Mouse (Mus musculus) megakaryocyte, adult 5-6 weeks (primary cell): Measurements from ENCODE around the gene Nbas. TPM values are rescaled to one million over a fixed set of nuclear protein-coding genes. Genes with fewer than 3 reads are reported as not detected.
A peak's percentile ranks its signal among the peaks of the same experiment; 100 is the strongest.

ENCODE experiments used
- ATAC-seq: 2 replicates; pipeline ENCODE4 v1.8.0; 2016; ENCODE audit warnings: mild to moderate bottlenecking, inconsistent platforms; ENCODE audit not compliant: poor library complexity, severe bottlenecking
- total RNA-seq, 2 experiments: library from RNA; stranded (forward) in 1 of 2; stranded (reverse) in 1 of 2; fragments of 153-499, 151-499 nt in 1 of 2; fragments of 221-1000, 200-1000 nt in 1 of 2; gene quantifications; 2 replicates each; pipeline versions ENCODE4 v1.2.3 to v1.2.4; 2015 to 2017

Gene Nbas
- total RNA-seq, 2 experiments from 2014 or later, result 9.0 to 9.6 TPM

DNA sequence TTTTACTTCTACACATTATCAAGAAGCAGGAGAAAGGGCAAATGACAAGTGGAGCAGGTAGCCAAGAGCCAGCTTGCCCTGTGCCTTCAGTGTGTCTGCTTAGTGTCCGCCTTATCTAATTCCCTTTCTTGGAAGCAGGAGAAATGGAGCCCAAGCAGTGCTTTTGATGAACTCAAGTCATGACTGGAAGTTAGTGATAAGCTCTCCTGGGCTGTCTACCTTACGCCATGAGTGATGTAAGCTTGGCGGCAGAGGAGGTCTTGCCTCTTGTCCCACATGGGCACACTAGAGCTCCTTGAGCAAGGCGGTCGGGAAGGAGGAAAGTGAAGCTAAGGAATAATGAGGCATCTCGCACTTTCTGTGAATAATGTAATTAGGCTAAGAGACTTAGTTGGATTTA is 250.5 kb downstream of the Nbas start:
- no peak for ATAC-seq

DNA sequence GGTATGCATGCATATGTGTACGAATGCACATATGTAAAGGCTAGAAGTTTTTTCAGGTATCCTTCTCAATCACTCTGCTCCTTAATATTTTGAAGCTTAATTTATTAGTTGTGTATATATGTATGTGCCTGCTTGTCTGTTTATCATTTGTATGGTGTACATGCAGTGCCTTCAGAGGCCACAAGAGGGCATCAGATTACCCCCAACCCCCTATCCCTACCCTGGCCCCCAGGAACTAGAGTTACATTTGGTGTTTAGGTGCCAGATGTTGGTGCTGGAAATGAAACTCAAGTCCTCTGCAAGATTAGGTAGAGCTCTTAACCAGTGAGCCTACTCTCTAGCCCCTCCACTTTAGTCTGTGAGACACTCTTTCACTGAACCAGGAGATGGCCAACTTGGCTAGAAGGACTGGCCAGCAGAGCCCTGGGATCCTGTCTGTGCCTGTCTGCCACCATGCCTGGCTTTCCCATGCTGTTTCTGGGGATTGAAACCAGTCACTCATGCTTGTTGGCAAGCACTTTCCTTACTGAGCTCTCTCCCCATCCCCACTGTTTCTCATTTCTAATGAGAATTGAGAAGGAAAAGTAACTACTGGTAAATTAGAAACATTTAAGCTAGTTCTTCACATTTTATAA is 263.9 kb downstream of the Nbas start:
- peak; percentile 60; the same call in 1 of the 2 replicates for ATAC-seq

DNA sequence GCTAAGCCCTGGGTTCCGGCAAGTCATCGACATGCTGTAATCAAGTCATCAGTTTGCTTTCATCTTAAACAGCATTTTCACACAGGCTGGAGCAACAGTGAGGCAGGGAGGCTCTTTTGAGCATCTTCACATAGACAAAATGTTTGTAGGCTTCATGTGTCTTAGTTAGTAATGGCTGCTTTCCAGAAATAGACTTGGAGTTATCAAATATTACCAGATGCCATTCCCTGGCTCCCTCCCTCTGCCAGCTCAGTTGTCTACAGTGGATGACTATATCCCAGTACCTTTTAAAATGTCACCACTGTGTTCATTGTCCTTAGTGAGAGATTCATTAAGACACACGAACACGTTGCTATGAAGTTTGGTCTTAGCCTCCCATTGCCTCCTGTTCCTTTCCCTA is 270.2 kb downstream of the Nbas start:
- no peak for ATAC-seq

DNA sequence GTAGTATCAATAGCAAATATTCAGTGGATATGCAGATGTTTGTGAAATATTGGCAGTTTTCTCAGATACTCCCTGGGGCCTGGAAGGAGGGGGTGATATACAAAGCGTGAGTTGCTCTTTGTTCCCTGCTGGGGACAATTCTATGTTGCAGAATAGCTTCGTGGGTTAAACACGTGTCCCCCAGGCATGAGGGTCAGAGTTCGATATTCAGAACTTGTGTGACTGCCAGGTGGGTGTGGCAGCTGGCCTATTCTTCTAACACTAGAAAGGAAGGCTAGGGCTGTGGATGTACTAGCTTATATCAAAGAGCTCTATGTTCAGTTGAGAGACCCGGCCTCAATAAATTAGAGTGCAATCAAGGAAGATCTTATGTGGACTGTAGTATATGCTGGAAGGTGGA is 274.9 kb downstream of the Nbas start:
- no peak for ATAC-seq

DNA sequence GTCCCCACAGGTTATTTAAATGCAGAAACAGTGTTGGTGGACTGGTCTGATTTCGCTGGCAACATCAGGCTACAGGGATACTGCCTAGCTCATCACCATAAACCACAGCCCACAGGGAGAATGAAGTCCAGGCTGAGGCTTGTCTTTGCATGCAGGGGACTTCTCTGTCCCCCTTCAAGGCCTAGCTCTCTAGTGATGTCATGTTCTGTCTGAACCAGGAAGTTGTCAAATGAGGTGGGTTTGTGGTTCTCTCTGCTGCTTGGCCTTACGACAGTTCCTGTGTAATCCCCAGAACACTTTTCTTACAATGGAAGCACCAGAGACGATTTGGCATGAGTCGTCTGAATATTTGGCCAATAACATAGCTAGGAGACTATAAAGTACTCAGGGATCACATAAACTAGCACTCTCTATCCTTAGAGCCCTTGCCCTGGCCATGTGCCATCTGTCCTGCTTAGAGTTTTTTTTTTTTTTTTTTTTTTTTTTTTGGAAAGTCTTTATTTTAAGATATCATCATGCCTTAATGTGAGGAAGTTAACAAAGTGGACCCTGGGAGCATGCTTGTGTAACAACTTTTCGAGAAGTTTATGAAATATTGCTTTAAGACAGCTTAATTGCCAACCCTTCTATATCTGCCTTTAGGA is 294.8 kb downstream of the Nbas start:
- peak; percentile 88 for ATAC-seq

DNA sequence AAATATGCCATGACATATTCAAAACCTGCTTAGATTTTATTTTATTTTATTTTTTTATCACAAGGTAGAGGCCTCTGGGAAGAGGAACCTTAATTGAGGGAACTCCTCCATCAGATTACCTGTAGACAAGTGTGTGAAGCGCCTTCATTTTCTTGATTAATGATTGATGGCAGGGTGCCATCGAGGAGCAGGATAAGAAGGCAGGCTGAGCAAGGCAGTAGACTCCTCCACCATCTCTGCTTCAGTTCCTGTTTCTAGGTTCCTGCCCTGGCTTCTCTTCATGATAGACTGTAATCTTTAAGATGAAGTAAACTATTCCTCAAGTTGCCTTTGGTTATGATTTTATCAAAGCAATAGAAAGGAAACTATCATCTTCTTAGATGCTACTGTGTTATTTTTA is 295.4 kb downstream of the Nbas start:
- no peak for ATAC-seq

DNA sequence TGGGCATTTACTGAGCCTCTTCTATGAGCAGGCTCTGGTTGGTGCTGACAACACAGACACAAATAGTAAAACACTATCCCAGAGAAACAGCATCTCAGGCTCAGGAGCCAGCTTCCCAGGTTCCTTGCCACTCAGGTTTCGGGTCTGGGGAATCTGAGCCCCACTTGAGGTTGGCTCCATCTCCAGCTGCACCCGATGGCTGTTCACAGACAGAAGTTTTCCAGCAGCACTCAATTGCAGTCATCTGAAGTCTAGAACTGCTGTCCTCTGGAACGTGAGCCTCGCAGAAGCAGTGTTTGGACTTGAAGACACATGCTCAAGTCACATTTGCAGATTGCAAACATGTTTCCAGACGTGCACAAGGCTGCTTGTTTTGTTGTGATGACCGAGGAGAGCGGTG is 297.5 kb downstream of the Nbas start:
- no peak for ATAC-seq

DNA sequence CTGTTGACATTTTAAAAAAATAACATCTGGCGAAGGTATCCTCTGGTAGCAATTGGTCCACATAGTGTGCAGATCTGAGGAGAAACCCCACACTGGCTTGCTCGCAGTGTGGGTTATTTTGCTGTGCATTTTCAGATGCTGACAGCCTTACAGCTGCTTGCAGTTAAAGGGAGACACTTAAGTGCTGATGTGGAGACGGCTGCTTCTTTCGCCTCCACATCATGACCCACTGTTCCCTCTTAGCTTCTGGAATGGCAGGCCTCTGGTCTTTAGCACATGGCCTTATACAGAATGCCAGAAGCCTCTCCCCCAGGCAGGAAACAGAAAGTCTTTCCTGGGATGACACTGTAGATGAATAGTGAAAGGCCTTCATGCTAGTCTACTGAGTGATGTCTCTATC is 306.2 kb downstream of the Nbas start:
- ATAC-seq, result no peak

DNA sequence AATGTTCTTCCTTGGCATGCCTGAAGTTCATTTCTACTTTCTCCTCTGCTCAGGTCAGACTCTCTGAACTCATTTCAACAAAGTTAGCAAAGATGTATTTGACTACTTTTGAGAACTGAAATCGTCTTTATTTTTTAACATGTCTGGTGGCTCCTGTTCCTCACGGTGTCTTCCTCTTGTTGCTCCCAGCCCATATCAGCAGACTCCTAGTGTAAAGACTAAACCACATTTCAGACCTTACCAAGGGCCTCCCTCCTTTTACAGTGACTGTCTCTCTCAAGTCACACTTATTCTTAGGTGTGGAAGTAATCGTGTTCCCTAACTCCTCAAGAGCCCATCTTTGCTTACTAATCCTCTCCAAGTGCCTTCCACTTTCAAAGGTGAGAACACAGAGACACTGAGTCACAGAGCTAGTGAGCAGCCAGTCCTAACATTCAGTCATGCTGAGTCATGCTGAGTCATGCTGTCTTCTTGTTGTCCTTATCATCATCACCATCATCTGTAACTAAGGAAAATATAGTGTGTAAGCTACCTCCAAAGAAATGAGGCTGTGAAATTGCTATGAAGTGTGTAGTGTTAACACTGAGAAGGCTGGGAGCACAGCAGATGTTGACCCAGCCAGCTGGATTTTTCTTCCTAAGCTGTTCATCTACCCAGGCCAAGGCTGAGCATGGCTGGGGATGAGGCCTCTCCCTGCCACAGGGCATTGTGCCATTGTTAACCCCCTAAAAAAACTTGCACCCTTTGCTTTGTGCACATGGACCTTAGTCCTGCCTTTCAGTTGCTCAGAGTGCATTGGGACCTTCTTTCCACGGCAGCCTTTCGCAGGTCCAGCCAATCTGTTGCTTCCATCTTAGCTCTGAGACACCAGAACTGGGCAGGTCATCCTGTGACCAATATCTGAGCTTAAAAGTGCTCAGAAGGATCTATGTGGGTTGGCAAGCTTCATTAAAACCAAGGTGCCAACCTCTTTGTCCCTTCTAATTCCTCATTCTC is 307.0 kb downstream of the Nbas start:
- ATAC-seq, result no peak

DNA sequence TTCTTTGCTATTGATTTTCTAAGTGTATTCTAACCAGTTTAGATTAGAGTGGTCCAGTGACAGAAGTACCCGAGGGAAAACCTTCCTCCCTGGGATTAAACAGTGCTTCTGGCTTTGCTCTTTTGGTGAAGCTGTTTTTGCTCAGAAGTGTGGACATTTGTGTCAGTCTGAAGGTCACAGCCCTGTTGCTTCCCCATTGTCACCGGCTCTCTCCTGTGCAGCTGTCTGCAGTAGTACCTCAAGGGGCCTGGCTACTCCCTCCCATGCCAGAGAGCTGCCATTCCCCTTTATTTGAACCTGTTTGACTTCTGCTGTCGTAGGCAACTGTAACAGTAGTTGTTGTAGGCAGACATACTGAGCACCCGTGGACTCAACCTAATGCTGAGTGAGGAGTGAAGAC is 307.8 kb downstream of the Nbas start:
- no peak for ATAC-seq

DNA sequence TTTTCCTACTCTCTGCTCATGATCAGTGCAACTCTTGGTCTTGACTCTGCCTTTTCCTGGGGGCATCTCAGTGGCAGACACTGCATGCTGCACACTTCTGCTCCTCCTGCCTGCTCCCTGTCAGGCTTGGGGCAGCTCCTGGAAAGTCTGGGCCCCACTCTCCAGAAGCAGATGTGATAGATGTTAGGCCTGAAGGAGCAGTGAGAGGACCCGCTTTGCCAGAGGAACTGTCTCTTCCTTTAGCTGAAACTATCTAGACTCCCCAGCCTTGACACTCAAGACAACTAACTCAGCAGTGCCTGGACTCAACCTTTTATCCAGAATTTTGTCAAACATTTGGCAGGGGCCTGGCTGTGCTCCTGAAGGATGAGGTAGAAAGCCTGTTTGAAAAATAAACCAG is 311.9 kb downstream of the Nbas start:
- no peak for ATAC-seq

DNA sequence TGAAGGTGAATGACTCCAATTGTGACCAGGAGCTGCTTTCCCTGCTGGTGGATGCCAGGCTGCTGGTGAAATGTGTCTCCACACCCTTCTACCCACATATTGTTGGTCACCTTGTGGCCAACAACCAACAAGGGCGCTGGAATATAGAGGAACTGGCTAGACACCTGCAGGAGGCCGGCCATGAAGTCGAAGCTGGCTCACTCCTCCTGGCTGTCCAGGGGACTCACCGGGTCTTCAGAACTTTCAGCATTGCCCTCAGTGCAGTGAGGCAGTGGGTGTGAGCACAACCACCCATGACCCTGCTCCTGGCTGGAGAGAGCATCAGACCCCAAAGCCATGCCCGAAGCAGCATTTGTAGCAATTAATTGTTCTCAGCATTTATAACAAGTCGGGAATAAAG is 314.5 kb downstream of the Nbas start:
- ATAC-seq, result no peak

DNA sequence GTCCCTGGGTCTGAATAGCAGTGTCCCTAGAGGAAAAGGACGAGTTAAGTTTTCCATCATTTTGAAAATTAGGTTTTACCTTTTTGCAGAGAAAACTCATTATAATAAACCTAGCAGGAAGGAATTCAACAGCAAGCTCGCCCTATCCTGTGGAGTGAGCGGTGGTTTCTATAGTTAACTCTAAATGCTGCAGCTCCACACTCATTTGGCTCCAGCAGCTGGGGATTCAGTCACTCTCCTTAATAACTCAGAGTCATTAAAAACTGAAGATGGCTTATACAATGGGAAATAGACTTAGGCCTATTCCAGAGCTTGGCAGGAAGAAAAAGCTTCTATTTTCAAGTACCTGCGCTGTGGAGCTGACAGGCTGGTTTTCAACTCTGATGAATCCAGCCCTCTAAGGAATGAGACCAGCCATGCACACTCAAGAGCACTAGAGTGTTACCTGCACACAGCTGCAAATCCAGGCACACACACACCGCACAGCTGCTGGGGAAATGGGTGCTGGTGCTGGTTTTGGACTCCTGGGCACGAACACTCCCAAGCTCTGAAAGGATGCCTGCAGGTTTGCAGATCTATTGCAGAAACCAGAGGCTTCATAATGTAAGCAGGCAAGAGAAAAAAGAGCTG is 316.7 kb downstream of the Nbas start:
- ATAC-seq, result no peak

DNA sequence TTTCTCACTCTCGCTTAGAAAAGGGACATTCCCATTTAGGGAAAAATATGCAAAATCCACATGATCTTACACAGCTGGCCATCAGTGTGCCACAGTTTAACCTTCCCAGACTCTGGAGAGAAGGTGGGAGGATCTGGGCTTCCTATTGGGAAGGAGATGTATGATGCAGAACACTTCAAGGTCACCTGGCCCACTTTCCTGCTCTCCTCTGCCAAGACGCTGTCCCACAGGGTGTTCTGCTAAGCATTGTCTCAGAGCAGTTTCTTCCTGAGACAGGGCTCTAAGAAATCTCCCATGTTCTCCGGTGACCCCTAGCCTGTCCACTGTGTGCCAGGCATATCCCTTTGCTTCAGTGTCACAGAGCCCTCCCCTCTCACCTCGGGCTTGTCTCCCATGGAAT is 318.7 kb downstream of the Nbas start:
- ATAC-seq, result no peak

DNA sequence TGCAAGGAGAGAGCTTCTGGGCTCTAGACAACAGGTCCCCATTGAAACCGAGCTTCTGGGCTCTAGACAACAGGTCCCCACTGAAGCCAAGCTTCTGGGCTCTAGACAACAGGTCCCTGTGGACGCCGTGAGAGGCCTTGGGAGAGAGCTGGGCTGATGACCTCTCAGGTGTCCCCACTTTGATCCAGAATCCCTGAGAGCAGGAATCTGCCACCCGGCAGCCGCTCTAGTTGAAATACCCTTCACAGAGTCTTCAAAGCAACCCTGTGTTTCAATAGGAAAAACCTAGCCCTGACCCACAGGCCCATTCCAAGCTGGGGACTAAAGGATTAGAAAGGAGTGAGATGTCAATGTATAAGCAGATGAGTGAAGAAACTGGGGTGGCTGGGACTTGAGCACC is 320.1 kb downstream of the Nbas start:
- no peak for ATAC-seq

DNA sequence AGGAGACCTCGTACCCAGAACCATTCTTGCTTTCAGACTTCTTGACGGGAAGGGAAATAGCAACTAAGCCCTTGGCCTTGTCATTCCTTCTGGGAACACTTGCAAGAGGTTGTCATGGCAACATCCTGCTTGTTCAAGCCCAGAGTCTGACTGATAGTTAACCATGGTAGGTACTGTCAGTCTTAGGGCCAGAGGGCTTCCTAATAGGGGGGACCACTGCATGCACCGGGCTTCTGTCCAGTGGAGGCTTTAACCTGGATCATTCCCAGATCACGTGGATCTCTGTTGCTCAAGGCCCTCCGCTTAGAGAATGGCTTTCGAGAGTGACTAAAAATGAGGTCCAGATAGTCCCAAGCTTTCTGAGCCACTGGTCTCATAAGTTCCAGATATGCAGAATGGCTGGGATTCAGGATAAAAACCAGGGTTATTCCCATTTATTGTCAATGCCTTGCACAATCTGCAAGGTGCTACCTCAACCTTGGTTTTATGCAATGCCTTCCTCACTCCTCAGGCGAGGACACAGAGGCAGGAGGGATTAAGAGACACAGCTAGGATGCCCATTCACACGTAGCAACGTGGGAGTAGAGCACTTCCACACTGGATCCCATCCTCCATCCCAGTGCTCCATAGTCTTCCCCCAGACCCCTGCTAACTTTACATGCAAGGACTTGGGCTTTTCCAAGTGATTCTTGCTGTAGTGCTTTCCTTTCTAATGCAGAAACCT is 326.0 kb downstream of the Nbas start:
- no peak for ATAC-seq

DNA sequence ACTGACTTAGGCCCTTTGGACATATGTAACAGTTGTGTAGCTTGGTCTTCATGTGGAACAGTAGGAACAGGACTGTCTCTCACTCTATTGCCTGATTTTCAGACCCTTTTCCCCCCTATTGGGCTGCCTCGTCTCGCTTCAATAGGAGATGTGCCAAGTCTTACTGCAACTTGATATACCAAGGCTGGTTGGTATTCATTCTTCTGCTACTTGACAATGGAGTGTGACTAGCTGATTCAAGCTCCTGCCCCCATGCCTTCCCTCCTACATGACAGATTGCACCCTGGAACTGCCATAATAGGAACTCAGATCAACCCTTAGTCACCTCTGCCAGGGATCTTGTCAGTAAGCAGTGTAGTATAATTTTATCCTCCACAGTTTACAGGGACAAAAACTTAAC is 328.1 kb downstream of the Nbas start:
- no peak for ATAC-seq

DNA sequence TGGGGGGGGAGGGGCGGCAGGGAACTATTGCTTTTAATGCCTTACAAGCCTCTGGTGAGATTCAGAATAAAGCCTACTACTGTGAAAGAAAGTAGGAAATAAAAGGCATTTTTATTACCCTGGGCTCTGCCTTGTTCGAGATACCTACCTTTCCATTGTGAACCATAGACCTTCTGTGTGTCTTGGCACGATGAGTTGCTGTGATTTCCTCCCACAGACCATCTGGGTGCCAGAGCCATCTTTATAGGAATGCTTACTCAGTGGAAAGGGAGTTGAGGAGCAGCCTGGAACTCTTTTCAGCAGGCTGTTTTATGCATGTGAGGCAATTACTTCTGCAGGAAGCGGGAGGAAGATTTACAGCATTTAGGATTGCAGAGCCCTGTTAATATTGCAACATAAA is 329.6 kb downstream of the Nbas start:
- ATAC-seq, result no peak

DNA sequence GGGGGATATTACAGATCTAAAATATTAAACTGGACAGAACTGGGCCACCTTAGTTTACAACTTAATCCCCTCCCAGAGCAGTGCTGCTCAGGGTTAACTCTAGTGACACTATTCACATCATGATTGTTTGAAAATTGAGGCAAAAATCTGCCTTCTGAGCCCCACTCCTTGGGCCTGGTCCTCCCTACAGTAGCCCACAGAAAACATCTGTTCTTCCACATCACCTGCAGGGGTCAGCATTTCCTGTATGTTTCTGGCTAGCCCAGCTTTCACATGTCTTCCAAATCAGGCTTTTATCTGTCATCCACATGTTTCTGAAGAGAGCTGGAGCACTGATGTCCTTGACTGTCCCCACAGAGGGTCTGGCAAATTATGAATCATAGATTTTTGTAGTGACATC is 333.5 kb downstream of the Nbas start:
- no peak for ATAC-seq

DNA sequence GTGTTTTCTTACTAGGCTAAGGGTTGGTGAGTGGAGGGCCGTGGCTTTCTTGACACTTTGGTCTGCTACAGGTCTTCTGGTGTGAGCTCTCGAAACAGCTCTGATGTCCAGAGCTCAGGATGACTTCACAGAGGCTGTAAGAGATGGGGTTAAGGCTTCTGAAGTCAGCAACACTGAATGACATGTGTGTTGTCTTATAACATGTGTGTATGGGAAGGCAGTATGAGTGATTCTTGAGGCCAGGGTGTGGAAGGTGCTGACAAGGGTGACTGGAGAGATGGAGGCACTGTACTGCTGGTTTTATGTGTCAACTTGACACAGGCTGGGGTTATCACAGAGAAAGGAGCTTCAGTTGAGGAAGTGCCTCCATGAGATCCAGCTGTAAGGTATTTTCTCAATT is 338.1 kb downstream of the Nbas start:
- ATAC-seq, result no peak

DNA sequence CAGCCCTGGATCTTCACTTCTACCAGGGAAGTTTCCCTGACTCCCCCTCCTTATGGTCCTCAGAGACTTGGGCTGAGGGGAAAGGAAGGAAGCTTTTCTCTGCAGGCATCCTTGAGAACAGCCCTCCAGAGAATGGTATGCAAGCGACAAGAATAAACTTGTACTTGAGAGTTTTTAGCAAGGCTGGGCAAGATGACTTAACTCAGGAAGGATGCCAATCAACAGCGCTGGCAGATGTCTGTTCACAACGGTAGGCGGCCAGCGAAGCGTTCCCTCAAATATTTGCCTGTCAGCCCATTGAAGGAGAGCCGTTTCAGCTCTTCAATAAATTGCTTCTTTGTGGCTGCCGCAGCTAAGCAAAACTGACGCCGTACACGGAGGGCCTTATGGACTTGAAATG is 340.1 kb downstream of the Nbas start:
- no peak for ATAC-seq
